ENCODE assay signal across 8 mouse cellular contexts in genomic region chr4:129188041-129188659, GRCm38 (mm10). TPM values are rescaled to one million over a fixed set of nuclear protein-coding genes. Genes with fewer than 3 reads are reported as not detected.
DNase-seq lines count a peak whose midpoint lies in the region; ATAC-seq lines count a peak whose summit lies in the region.

No protein-coding gene starts in this region.

- peak overlapping the region; percentile 70 for H3K4me2 ChIP-seq in kidney, embryonic 16.5 days (replicated peaks; ENCODE audit: low read depth, low read length)
- H3K4me2 ChIP-seq in hindbrain, embryonic 14.5 days (replicated peaks), result peak overlapping the region; percentile 72
- peak overlapping the region; percentile 73 for H3K4me2 ChIP-seq in midbrain, embryonic 16.5 days (ENCODE audit: low read length)

- H3K36me3 ChIP-seq in kidney, embryonic 16.5 days (ENCODE audit: insufficient read depth, low read length), result 0 out of 2 replicates have a peak, but pooled peaks cover 5% of the 10 kb centered on the region
- peaks cover 4% of the 10 kb centered on the region for H3K36me3 ChIP-seq in hindbrain, embryonic 14.5 days (replicated peaks; ENCODE audit: control insufficient read depth, insufficient read depth)
- H3K36me3 ChIP-seq in midbrain, embryonic 16.5 days (ENCODE audit: control insufficient read depth, insufficient read depth, low read length), result no peaks in the 10 kb centered on the region

- H3K27ac ChIP-seq in kidney, embryonic 16.5 days (ENCODE audit: low read length), result peak overlapping the region; percentile 93
- H3K27ac ChIP-seq in brown adipose tissue, adult 24 weeks (replicated peaks; ENCODE audit: low read depth, low read length), result no peak overlapping the region
- H3K27ac ChIP-seq in hindbrain, embryonic 14.5 days, result no peak overlapping the region
- H3K27ac ChIP-seq in midbrain, embryonic 16.5 days (ENCODE audit: low read length), result peak overlapping the region; percentile 24; the same call in 1 of the 2 replicates

- peak overlapping the region; percentile 84 for H3K4me3 ChIP-seq in kidney, embryonic 16.5 days (ENCODE audit: low read length)
- H3K4me3 ChIP-seq in brown adipose tissue, adult 24 weeks (ENCODE audit: insufficient read depth, low read depth, low read length), result peak overlapping the region; percentile 70; the same call in 1 of the 2 replicates
- peak overlapping the region; percentile 83 for H3K4me3 ChIP-seq in hindbrain, embryonic 14.5 days (replicated peaks; ENCODE audit: low read length)
- peak overlapping the region; percentile 86 for H3K4me3 ChIP-seq in midbrain, embryonic 16.5 days (ENCODE audit: low read depth, low read length)

- H3K9ac ChIP-seq in kidney, embryonic 16.5 days (replicated peaks; ENCODE audit: low read length), result peak overlapping the region; percentile 91
- peak overlapping the region; percentile 79 for H3K9ac ChIP-seq in hindbrain, embryonic 14.5 days
- H3K9ac ChIP-seq in midbrain, embryonic 16.5 days (ENCODE audit: low read depth, low read length), result peak overlapping the region; percentile 85; the same call in 1 of the 2 replicates

- ATAC-seq in kidney, embryonic 16.5 days (ENCODE audit: low FRiP score, low TSS enrichment), result no peak
- no peak for ATAC-seq in hindbrain, embryonic 14.5 days (ENCODE audit: low FRiP score)
- ATAC-seq in midbrain, embryonic 16.5 days, result no peak

- H3K27me3 ChIP-seq in kidney, embryonic 16.5 days (ENCODE audit: insufficient read depth, low read length), result no peaks in the 10 kb centered on the region
- H3K27me3 ChIP-seq in hindbrain, embryonic 14.5 days (ENCODE audit: control insufficient read depth, insufficient read depth, low read length), result no peaks in the 10 kb centered on the region
- no peaks in the 10 kb centered on the region for H3K27me3 ChIP-seq in midbrain, embryonic 16.5 days (ENCODE audit: control insufficient read depth, insufficient read depth, low read depth, low read length)

- WGBS in kidney, embryonic 16.5 days, result 35% methylated on average over 5 of the region's 5 CpGs
- 45% methylated on average over 5 of the region's 5 CpGs for WGBS in hindbrain, embryonic 14.5 days
- WGBS in midbrain, embryonic 16.5 days, result 44% methylated on average over 5 of the region's 5 CpGs

- H3K9me3 ChIP-seq in kidney, embryonic 16.5 days (ENCODE audit: low read length), result no peaks in the 10 kb centered on the region
- no peaks in the 10 kb centered on the region for H3K9me3 ChIP-seq in hindbrain, embryonic 14.5 days (ENCODE audit: control insufficient read depth, low read length)
- no peaks in the 10 kb centered on the region for H3K9me3 ChIP-seq in midbrain, embryonic 16.5 days (replicated peaks; ENCODE audit: control insufficient read depth, low read length, poor library complexity, severe bottlenecking)

- peaks cover 31% of the 10 kb centered on the region for H3K4me1 ChIP-seq in kidney, embryonic 16.5 days (ENCODE audit: insufficient read depth, low read length)
- no peaks in the 10 kb centered on the region for H3K4me1 ChIP-seq in brown adipose tissue, adult 24 weeks (ENCODE audit: control insufficient read depth, insufficient read depth, insufficient read length, low read length)
- peaks cover 23% of the 10 kb centered on the region for H3K4me1 ChIP-seq in hindbrain, embryonic 14.5 days (replicated peaks; ENCODE audit: control insufficient read depth, insufficient read depth, low read length)
- peaks cover 24% of the 10 kb centered on the region for H3K4me1 ChIP-seq in midbrain, embryonic 16.5 days (ENCODE audit: control insufficient read depth, insufficient read depth, low read length)

- no peak for DNase-seq in kidney, postnatal 10 days
- DNase-seq in hindbrain, embryonic 14.5 days (ENCODE audit: low spot score), result no peak
- no peak for DNase-seq in cerebellum, adult 11-12 months
- DNase-seq in adrenal gland, adult (ENCODE audit: inconsistent age in 2 of 2, low spot score in 1 of 2), result no peak
- no peak for DNase-seq in layer of hippocampus, adult 9-11 months

RNA-seq across cellular contexts. Expression of gene S100pbp, which starts 1.4 kb away (rescaled TPM):
- polyA plus RNA-seq in kidney, embryonic 16.5 days (2015; fragmentation: Nextera tagmentation; extraction: Ambion mirVana), result 23.2 and 25.6 TPM in 2 replicates
- 4.6 and 12.6 TPM in 2 replicates for polyA plus RNA-seq in brown adipose tissue, adult 24 weeks (2012; ENCODE audit: insufficient read depth, insufficient read length, missing spikeins)
- polyA plus RNA-seq in hindbrain, embryonic 14.5 days (2014; fragmentation: Nextera tagmentation; extraction: Ambion mirVana), result 17.3 and 19.3 TPM in 2 replicates
- 27.0 and 28.0 TPM in 2 replicates for polyA plus RNA-seq in midbrain, embryonic 16.5 days (2015; fragmentation: Nextera tagmentation; extraction: Ambion mirVana)

RNA-seq across cellular contexts. Expression of gene Yars, which starts 1.4 kb away (rescaled TPM):
- 85.0 and 89.6 TPM in 2 replicates for polyA plus RNA-seq in kidney, embryonic 16.5 days (2015; fragmentation: Nextera tagmentation; extraction: Ambion mirVana)
- polyA plus RNA-seq in brown adipose tissue, adult 24 weeks (2012; ENCODE audit: insufficient read depth, insufficient read length, missing spikeins), result 18.8 and 19.3 TPM in 2 replicates
- 111 and 118 TPM in 2 replicates for polyA plus RNA-seq in hindbrain, embryonic 14.5 days (2014; fragmentation: Nextera tagmentation; extraction: Ambion mirVana)
- 111 and 116 TPM in 2 replicates for polyA plus RNA-seq in midbrain, embryonic 16.5 days (2015; fragmentation: Nextera tagmentation; extraction: Ambion mirVana)

RNA-seq across cellular contexts. Expression of gene Fndc5, which starts 51.4 kb away (rescaled TPM):
- polyA plus RNA-seq in kidney, embryonic 16.5 days (2015; fragmentation: Nextera tagmentation; extraction: Ambion mirVana), result 3.0 and 3.4 TPM in 2 replicates
- polyA plus RNA-seq in brown adipose tissue, adult 24 weeks (2012; ENCODE audit: insufficient read depth, insufficient read length, missing spikeins), result 1.2 and 1.8 TPM in 2 replicates
- 14.5 and 15.4 TPM in 2 replicates for polyA plus RNA-seq in hindbrain, embryonic 14.5 days (2014; fragmentation: Nextera tagmentation; extraction: Ambion mirVana)
- 5.9 and 6.2 TPM in 2 replicates for polyA plus RNA-seq in midbrain, embryonic 16.5 days (2015; fragmentation: Nextera tagmentation; extraction: Ambion mirVana)

Comparison
In these comparisons a context has a peak if more than half of its experiments do, and no peak if none do; other contexts are left out.
1. H3K27ac ChIP-seq: peak in kidney, embryonic 16.5 days (single experiment) and midbrain, embryonic 16.5 days (single experiment); none in brown adipose tissue, adult 24 weeks (single experiment) and hindbrain, embryonic 14.5 days (single experiment).
2. Peak in every context shown above with its lines, with median percentiles within 50 percentile points of each other: H3K4me2 ChIP-seq, H3K4me3 ChIP-seq and H3K9ac ChIP-seq.